Mouse (Mus musculus) retina, postnatal 1 day (tissue): ENCODE data around the gene Zfp3.

Experiments used
- DNase-seq: peaks from one replicate; pipeline ENCODE4 v3.0.0-alpha.2; 2012

Gene Zfp3

GRCm38 (mm10) chr11:70811041-70811440 lies 47.0 kb downstream of the Zfp3 start:
- no peak for DNase-seq

- DNase-seq, result peak; percentile 51
Measured at GRCm38 (mm10) chr11:70811471-70812240, 47.6 kb downstream of the Zfp3 start.

DNA sequence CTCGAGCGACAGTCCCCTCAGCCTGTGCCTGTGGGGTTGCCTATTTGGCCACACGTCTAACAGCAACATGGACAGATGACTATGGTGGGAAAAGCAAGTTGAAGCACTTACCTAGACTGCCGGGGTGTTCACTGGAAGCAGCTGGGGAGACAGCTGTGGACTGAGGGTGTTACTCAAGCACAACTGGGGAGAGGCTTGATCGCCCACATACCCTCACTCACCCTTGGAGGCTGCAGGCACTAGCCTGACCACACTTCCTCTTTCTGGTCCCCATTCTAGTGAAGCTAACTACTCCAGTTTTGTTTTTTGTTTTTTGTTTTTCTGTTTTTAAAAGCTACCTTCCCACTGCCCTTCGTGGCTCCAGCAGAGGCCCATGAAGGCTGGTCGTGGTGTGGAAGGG lies 48.4 kb downstream of the Zfp3 start, which contains the start of gene Scimp:
Gene Scimp (minus strand): TSS at position 222 of the 400 bp plus-strand sequence.
- DNase-seq, result no peak

GRCm38 (mm10) chr11:70815071-70815470 lies 51.1 kb downstream of the Zfp3 start:
- no peak for DNase-seq

DNA sequence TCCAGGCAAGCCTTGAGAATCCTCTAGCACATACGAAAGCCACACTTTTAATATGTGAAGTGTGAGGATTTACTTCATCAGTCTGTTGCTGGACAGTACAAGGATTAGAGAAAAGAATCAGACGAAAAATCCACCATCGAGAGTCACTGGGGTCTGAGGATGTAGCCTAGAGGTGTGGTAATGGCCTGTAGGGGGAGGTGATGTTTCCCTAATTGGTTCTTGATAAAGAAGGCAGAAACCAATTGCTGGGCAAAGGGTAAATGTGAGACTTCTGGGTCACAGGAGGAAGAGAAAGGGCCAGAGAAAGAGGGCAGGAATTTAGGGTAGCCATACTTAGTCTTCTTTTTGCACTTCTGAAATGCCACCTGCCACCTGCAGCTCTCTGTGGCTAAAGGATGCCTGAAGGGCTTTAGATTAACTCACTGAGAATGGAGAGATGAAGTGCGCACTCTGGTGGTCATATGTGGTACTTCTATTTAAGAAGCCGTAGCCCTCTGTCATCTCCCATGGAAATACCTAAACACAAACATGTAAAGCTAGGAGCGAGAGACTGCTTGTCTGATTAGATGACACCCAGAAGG lies 51.6 kb downstream of the Zfp3 start:
- peak; percentile 88 for DNase-seq

DNA sequence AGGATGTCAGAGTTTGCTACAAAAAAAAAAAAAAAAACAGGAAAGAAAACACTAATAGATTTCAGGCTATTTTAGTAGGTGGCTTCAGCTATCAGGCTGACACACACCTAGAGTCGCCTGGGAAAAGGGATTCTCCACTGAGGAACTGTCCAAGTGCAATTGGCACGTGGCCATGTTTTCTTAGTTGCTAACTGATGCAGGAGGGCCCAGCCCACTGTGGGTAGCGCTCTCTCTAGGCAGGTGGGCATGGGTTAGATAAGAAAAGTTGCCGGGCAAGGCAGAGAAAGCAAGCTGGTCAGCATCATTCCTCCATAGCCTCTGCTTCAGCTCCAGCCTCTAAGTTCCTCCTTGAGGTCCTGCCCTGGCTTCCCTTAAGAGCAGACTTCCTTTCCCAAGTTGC lies 52.8 kb downstream of the Zfp3 start:
- DNase-seq, result no peak

GRCm38 (mm10) chr11:70820120-70820519 lies 56.1 kb downstream of the Zfp3 start:
- DNase-seq, result no peak

DNA sequence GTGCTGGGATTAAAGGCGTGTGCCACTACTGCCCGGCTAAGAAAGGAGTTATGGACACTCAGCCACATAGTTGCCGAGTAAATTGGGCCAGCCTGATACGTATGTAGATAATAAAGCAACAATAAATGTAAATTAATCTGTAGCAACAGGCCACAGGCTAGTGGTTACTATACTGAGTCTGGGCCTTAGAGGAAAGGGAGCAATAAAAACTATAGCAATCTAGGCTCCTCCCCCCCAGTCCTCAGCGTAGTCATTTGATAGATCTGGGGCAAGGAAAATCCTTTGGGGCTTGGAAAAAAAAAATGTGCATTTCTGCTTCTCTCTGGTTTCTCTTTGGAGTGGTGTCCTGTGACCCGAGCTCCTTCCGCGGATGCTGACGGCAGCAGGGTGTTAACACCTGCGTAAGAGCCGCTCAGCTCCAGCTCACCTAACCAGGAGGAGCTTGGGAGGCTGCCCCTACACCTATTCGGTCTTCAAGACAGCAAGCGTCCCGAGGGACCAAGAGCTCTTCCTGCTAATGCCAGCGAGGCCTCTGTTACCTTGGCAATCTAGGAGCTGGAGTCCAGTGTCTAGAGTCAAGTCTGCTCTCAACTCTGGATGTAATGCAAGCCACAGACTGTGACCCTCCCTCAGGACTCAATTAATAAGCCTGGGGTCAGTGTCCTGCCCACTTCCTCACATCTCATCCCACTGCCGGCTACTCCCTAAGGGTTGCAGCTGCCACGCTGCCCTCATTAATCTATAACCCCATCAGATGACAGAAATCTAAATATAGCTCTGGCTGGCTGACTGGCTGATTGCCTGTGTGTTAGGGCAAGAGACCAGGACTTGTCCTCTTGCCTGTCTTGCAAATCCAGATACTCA lies 58.0 kb downstream of the Zfp3 start:
- DNase-seq, result peak; percentile 73
